Mouse (Mus musculus): ENCODE measurements around the gene Mst1.
A peak's percentile ranks its signal among the peaks of the same experiment; 100 is the strongest.

Gene Mst1

DNA sequence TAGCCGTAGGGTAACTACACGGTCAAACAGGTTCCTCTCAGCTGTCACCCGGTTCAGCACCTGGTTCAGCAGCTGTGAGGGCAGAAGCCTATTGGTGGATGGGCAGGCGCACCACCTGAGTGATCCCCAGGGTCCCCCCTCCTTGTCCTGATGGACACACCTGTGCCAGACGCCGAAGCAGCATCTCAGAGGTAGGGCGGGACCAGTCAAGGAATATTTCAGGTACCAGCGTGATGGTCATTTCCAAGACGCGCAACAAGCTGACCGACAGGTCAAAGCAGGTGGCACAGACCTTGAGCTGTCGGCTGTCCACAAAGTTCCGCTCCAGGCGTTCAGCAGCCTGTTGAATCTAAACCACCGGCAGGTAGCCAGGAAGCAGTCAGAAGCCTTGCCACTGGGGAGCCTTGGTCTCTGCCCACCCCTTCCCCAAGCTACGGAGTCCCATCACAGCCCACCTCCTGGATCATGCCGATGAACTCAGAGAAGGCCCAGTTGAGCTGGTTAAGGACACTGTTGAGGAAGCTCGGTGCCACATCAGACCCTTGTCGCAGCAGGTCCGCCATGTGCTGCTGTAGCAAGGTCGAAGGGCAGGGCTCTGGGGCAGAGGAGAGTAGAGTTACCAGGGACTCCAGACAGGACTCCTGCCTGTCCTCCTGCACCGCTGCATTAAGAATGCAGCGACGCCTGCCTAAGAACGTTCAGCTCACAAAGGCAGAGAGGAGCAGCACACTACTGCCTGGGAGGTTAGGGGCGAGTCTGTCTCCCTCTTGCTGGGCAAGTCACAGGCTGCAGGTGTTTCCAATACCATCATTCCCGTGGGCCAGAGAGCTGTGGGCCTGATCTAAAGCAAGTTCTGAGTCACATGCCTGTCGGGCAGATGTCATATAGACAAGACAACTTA lies 23.6 kb upstream of the Mst1 start:
- DNase-seq (ENCODE audit: low spot score): no peak

- no peak for DNase-seq (ENCODE audit: low spot score)
These were observed 23.0 kb upstream of the Mst1 start for GRCm38 (mm10) chr9:108057262-108057562.

DNA sequence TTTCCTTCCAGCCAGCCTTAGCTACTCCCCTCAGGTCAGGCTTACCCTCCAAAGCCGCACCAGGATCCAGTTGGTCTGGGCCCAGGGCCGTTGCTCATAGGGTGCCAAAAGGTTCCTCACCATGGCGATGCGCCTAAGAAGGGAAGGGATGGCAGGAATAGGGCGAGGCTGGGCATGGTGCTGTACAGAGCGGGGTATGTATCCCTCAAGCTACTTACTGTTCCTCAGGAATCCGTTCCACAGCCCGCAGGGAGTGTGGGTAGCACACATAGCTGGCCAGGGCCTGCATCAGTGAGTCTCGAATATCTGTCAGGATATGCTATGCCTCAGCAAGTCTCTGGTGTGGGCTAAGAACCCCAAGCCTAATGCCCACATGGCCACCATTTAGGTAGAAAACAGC lies 21.9 kb upstream of the Mst1 start:
- DNase-seq (ENCODE audit: low spot score): no peak

- peak; percentile 53 for DNase-seq (ENCODE audit: low spot score)
These were observed 18.1 kb upstream of the Mst1 start for GRCm38 (mm10) chr9:108062142-108062541.

DNA sequence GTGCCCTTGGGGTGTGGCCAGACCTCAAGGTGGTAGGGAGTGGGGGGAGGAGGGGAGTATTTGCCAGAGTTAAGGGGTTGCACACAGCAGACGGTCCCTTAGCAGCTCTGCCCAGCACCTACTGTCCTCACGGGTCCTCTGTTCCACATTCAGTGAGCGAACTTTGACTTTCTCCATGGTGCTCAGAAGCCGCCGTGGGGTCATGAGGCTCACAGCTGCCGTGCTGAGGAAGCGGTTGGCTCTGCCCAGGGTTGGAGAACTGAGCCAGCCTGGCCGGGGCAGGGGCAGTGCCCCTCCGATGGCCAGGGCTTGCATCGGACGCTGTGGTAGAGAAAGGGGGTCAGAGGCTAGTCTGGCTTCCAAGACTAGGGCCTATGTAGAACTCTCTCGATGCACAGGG lies 16.9 kb upstream of the Mst1 start:
- no peak for DNase-seq (ENCODE audit: low spot score)

- peak; percentile 79 for DNase-seq (ENCODE audit: low spot score)
These were observed 14.7 kb upstream of the Mst1 start for GRCm38 (mm10) chr9:108065491-108066011.

- DNase-seq (ENCODE audit: low spot score): no peak
These were observed 13.0 kb upstream of the Mst1 start for GRCm38 (mm10) chr9:108067199-108067598.

GRCm38 (mm10) chr9:108067900-108068299 lies 12.3 kb upstream of the Mst1 start:
- DNase-seq (ENCODE audit: low spot score): peak; percentile 93

GRCm38 (mm10) chr9:108069007-108069406 lies 11.2 kb upstream of the Mst1 start:
- DNase-seq (ENCODE audit: low spot score): no peak

DNA sequence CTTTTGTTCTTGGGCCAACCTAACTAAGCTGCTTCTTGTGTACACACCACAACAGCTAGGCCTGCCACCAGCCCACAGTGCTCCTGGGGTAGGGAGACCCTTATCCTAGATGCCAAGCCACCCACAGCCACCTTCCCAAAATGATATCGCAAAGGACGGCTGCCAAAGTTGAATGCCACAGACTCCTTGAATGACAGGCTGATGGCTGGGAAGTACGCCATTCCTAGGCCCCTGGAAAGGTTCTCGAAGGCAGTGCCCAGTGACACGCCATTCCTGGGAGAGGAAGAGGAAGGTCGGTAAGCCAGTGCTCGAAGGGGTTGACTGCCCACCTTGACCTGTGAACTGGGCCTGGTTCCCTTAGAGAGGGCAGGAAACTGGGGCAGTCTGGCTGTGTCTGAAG lies 10.7 kb upstream of the Mst1 start:
- DNase-seq (ENCODE audit: low spot score): no peak

DNA sequence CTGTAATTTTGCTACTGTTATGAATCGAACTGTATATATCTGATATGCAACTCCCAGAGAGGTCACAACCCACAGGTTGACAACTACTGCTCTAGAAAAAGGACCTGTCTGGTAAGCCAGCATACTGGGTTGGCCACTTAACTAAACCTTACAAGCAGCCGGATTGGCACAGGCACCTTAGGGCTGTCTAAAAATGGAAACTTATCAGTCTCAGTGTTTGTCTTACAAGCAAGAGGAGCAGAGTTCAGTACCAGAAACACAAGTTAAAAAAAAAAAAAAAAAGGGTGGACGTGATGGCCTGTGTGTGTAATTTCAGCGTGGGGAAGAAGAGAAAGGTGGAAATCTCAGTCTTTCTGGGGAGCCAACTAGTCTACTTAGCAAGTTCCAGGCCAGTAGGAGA lies 8.4 kb upstream of the Mst1 start:
- no peak for DNase-seq (ENCODE audit: low spot score)

DNA sequence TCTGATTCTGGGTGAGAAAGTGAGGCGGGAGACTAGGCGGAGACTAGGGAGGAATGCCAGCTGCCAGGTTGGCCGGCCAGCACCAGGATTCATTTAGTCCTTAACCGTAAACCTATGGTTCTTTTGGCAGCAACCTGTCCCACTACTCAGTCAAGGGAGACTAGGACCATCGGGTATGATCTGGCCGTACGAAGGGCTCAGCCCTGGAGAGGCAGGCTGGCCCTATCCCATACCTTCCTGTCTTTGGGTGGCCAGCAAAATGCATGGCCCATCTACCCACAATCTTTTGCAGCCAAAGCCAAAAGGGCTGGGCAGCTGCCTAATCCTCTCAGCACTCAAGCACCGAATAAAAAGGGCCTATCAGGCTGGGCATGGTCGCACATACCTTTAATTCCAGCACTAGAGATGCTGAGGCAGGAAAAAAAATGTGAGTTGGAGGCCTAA lies 7.7 kb upstream of the Mst1 start:
- DNase-seq (ENCODE audit: low spot score): no peak

GRCm38 (mm10) chr9:108073141-108073930 lies 6.9 kb upstream of the Mst1 start:
- DNase-seq (ENCODE audit: low spot score): no peak

DNA sequence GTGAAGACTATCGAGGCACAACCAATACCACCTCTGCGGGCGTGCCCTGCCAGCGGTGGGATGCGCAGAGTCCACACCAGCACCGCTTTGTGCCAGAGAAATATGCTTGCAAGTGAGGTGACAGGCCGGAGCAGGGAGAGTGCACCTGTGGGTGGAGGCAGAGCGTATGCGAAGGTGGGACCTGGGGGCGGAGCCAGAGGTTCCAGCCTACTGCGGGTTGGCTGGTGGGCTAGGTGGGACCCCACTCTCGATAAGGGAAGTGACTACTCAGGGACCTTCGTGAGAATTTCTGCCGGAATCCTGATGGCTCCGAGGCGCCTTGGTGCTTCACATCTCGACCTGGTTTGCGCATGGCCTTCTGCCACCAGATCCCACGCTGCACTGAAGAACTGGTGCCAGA lies 2.3 kb downstream of the Mst1 start:
- DNase-seq (ENCODE audit: low spot score): no peak

DNA sequence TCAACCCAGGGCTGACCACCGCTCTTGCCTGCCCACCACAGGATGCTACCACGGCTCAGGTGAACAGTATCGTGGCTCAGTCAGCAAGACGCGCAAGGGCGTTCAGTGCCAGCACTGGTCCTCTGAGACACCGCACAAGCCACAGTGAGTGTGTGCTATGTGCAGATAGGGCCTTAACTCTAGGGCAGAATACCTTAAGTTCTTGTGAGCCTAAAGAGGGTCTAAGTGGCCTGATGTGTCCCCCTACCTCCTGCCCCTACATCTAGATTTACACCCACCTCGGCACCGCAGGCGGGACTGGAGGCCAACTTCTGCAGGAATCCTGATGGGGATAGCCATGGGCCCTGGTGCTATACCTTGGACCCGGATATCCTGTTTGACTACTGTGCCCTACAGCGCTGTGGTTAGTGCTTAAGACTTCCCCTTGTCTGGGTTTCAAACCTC lies 2.8 kb downstream of the Mst1 start, which contains the start of gene Rnf123:
Gene Rnf123, minus strand, starts transcription at position 359 of the 444 bp plus-strand sequence.
- no peak for DNase-seq (ENCODE audit: low spot score)

GRCm38 (mm10) chr9:108083561-108083960 lies 3.3 kb downstream of the Mst1 start:
- no peak for DNase-seq (ENCODE audit: low spot score)

- no peak for DNase-seq (ENCODE audit: low spot score)
These were observed 5.0 kb downstream of the Mst1 start for GRCm38 (mm10) chr9:108085261-108085660.

DNA sequence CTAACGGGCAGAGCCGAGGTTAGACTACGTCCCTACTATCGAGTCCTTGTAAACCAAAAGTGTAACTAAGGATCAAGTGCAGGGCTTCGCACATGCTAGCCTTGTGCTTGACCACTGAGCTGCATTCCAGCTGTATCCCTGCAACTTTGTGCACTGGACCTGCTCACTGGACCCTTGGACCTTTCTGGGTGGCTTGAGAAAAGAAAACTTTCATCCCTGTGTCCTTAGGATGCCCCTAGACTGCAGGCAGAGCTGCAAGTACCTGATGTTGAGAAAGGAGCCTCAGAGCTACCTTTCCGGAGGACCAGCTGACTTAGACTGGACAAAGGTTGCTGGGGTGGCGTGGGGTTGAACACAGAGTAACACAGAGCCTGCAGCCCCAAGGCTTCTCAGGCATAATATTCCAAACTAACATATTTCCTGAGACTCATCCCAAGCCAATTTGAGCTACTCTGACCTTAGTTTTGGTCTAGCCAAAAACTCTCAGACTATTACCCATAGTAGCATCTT lies 10.4 kb downstream of the Mst1 start:
- DNase-seq (ENCODE audit: low spot score): no peak

DNA sequence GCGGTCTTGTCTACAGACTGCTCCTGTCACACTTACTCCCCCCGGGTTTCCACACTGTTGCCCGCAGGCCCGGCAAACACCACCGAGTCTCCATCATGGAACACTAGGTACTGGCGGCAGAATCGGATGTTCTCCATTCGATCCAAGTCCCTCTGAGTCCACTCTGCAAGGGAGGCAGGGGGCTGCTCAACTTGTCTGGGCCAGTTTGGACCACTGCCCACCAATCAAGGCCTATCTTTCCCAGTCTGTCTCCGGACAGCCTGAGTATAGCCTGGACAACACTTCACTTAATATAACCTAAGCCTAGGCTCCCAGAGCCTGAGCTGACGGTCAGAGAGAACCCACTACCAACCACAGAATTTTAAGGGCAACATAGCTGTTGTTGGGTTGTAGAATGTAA lies 13.3 kb downstream of the Mst1 start:
- no peak for DNase-seq (ENCODE audit: low spot score)

DNA sequence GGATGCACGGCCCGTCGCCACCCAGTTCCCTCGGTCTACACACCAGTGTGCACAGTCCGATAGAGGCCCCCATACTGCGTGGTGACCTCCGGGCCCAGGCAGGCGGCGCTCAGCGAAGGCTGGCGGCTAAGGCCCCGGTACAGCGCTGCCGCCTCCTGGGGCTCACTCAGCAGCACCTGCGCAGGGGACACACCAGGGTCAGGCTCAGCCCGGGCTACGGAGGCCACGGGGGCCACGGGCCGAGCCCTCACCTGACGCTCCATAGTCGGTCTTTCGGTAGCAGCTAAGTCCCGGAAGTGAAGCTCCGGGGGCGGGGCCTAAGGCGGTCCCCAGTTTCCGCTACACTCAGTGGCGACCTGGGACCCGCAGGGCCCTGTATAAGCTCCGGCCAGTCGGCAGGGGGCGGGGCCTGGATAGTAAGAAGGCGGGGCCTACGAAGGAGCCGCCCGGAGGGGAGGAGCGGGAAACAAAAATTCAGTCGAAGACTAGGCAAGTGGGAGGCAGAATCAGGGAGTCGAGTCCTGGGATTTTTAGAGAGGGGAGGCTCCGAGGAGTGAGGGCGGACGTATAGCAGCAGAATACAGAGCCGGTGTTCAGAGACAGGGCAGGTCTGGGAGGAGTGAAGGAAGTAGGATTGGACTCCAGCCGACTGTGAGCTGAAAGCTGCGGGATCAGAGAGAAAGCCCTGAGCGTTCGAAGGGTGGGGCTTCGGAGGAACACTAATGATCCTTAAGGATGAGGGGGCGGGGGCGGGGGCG lies 14.1 kb downstream of the Mst1 start, which contains the start of gene Apeh:
Gene Apeh, minus strand, starts transcription at position 423 of the 758 bp plus-strand sequence.
- peak; percentile 97 for DNase-seq (ENCODE audit: low spot score)

DNA sequence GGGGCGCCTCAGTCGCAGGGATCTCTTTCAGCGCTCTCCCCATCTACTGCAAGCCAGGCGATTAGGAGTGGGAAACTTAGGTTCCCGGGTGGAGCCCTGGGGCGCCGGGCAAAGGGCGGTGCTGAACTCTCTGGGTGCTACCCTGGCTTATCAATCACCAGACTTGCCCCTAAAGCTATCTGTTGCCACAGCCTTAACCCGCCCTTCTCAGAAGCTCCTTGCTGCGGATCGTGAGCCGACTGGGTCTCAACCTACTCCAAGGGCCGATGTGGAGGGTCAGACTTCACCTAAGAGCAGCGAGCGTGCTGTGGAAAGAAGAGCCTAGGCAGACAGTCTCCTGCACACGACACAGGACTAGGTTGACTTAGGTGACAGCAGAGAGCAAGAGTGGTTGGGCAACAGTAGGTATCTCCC lies 14.8 kb downstream of the Mst1 start:
- no peak for DNase-seq (ENCODE audit: low spot score)

DNA sequence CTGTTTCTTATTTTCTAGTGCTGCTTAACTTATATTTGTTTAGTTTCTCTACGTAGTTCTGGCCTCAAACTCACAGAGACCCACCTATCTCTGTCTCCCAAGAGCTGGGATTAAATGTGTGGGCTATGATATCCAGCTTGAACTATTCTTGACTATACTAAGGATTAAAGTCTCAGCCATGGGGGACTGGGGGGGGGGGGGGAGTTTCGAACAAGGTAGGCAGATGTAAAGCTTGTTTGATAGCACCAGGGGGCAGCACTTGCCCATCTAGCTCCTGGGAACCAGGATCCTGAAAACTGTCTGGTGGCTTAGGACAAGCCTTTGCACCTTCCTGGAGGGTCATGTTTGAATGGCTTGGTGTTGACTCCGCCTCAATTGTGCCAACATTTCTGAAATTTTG lies 15.3 kb downstream of the Mst1 start:
- peak; percentile 85 for DNase-seq (ENCODE audit: low spot score)

Data from retina, embryonic 14.5 days (tissue).